Mouse (Mus musculus) lung, postnatal 14 days (tissue): ENCODE data around the gene Ocrl.

Source experiments
- DNase-seq: peaks from one replicate; pipeline ENCODE4 v3.0.0; 2021

Ocrl gene

DNA sequence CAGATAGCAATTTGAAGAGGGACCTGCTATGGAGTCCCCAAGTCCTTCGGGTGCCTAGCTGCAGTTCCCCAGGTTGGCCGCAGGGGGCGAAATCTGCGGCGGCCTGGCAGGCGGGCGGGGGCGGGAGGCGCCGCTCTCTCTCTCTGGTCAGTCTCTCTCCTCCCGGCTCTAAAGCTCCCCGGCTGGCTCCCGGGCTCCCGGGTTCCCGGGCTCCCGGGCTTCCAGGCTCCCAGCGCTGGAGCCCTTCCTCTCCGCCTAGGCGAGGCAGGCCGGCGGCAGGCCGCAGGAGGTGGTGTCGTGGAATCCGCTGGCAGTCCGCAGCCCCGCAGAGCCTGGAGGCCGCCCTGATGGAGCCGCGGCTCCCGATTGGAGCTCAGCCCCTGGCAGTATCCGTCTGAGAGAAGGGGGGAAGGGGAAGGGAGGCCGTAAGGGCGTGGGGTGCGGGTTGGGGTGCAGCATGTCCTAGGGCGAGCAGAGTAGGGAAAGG is at the start of gene Ocrl:
Ocrl (plus strand) TSS at position 82 of the 487 bp plus-strand sequence.
- peak; percentile 72 for DNase-seq

DNA sequence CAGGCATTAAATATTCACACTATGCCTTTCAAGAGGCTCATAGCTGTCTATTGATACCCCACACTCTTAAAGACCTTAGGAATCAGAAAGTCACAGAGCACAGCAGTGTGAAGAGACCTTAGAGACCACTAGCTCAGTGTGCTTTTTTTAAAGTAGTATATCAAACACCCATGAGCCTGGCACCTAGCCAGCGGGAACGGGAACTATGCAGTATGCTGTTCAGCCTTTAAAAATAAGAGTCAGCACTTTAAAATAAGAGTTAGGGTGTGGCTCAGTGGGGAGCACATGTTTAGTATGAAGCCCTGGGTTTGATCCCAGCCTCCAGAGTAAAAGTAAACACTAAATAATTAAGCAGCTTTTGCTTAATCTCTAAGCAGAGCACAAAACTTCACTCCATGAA is 32.1 kb upstream of the Ocrl start:
- DNase-seq = peak; percentile 40

DNA sequence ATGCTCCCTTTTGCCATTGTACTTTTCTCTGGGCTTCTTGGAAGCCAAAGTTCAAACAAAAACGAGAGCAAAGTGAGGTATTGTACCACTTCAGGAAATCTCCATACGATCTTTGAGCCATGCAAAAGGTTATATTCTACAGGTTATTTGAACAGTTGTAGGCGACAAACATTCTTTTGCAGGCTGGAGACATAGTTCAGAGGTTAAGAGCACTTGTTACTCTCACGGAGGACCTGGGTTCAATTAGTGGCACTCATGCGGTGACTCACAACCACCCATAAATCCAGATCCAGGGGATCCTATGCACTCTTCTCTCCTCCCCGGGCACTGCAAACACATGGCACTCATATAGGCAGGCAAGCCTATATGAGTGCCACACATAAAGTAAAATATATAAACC is 29.4 kb upstream of the Ocrl start:
- no peak for DNase-seq

DNA sequence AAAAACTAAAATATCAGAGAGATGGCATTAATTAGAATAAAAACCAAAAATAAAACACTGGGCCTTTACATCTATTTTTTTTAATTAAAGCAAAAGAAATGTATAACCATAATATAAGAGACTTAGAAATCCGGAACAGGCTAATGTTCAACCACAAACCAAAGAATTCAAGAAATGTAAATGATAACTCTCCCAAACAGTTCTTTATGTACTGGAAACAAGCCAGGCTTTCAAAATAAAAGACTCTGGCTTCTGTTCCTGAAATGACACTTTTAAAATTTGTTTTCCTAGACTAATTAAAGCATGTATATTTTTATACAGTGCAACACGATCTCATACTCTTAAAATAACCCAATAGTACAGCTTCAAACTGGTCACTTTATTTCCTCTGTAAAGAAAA is 24.8 kb upstream of the Ocrl start:
- no peak for DNase-seq

DNA sequence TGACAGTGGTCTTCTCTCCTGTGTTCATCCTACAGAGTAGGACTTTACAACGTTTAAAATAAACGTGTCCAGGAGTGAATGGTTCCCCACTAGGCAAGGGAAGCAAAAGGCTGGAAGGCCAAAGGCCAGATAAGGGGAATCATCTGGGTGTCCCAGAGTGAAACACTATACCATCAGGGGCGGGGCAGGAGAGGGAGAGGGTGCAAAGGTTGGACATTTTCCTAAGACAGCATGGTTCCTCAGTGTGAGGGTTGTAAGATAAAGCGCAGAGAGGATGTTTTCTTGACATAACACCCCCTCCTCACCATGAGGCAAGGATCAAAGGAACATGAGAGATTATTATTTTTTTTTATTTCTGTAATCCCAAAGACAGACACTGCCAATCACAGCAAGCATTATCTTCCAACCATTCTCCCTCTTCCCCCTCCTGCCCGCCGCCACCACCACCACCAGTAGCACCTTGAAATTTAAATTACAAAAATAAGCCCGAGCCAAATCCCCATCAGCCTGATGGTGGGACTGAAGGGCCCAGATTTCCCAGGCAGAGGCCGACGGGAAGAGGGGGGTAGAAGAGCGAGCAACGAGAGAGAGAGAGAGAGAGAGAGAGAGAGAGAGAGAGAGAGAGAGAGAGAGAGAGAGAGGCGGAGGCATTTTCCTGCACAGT is 20.8 kb upstream of the Ocrl start:
- no peak for DNase-seq

DNA sequence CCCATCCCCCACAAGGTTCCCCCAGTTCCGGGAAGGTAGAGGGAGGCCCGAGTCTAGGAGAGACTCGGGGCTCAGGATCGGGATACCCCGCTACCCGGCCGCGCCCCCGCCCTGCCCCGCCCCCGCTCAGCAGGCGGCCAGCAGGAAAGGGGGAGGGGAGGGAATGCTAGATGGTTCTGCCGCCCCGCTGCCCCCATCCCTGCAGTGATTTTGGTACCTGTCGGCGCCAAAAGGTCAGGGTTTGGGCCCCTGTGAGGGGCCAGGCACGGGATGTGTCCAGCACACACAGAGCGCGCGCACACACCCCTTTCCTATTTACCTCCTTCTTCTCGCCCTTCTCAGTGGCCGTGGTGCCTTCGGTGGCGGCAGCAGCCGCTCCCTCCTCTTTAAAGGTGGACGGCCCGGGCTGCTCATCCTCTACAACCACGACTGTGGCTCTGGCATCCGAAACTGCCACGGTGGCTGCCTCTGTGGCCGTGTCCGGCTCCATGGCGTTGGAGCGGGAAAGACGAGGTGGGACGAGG is 20.2 kb upstream of the Ocrl start:
- no peak for DNase-seq

DNA sequence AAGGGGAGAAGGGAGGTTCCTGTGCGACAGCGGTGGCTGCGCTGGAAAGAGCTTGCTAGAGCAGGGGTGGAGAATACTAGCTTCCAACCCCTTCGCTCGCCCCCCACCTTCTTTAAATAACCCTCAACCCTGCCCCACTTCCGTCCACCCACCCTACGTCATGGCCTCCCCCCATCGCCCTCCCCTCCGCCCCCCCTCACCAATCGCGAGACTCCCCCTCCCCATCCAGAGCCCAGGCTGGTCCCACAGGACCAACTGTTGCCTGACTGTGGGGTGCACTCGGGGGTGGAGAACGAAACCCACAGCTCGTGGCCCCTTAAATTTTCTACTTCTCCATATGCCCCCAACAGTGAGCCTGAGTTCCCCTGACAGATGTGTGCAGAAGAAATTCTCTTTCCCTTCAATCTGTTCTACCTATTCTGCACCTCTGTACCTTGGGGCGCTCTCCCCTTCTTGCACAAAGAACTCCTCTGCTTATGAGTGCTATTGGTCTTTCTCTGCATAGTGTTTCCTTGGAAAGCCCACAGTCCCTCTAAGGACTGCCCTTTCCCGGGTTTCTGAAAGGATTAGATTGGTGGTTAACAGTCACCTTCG is 19.7 kb upstream of the Ocrl start, which contains the start of gene Smarca1:
Smarca1 (minus strand) TSS at position 544 of the 594 bp plus-strand sequence.
- no peak for DNase-seq

DNA sequence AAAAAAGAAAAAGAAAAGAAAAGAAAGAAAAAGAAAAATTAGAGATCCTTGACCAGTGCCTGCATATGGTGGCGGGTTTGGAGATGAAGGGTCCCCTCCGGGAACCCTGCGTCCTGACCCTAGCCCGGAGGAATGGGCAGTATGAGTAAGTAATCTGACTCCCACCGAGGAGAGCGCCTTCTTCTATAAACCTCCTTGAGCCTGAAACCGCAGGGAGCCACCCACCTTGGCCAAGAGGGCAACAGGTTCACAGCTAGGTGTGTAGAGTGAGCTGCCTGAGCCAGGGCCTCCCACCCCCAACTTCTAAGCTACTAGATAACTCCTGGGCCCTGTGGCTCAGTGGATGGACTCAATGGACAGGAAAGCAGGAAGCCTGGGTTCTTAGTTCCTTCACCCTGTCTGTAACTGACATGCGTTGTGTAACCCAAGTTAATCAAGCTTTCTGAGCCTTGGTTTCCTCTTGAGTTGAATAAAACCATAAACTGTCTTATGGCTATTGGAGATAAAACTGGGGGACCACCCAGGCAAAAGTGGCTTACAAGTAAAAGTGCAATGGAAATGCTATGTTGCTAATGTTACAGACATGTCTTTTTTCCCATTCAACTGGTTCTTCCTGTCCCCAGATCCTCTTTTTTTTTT is 836 bp downstream of the Ocrl start:
- DNase-seq = peak; percentile 17

DNA sequence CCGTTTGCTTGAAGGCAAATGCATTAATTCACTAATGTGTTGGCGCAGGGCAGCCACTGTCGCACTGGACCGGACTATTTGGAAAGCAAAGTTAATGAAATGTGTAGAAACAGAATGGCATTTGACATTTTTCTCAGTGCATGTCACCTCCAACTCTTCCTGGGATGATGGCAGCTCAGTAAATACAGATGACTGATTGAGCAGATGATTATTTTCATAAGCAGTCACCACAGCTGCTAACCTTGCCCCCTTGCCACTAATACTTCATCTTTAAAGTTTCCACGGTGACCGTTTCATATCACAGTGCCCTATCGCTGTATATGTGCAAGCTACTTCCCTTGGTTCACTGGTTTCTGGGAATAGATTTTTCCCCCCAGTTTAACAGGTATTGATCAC is 1.4 kb downstream of the Ocrl start:
- DNase-seq = no peak

DNA sequence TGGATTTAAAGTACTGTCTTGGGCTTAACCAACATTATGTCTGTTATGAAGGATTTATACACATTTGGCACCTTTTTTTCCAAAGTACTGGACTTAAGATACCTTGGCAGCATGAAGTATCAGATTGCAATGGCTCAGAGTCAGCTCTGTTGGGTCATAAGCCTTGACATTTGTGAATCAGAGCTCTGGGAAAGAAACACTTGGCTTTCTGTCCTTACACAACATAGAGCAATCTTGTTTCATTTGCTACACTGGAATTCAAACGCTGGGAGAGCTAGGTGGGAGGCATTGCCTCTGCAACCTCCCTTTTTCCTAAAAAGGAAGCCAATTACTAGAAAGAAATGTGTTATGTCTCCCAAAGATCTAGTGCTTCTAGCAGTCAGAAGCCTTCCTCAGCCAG is 4.6 kb downstream of the Ocrl start:
- DNase-seq = no peak

DNA sequence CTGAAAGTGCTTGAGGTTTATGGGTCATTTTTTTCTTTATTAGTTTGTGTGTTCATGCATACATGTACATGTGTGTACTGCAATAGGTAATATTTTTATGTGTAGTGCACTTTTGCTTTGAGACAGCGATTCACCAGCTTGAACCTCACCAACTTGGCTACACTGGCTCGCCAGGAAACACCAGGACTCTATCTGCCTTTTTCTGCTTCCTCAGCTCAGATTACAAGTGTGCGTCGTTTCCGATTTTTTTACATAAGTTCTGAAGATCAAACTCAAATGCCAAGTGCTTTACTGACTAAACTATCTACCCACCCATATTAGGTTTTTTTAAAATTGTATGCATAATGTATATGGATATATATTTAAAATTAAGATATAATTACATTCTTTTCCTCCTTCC is 8.4 kb downstream of the Ocrl start:
- no peak for DNase-seq

DNA sequence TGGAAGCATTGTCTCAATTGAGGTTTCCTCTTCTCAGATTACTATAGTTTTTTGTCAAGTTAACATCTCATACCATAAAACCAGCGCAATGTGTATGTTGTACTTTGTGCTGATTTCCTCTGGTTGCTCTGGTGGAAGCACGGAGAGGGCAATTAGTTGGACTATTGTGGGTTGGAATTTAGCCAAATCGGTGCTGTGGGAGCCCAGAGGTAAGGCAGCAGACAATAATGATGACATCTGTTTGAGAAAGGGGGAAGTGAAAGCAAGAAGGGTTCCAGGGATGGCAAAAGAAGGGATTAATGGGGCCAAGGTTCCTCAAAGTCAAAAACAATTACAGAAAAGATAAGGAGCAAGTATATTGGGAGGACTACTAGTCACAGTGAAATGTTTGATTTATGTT is 15.8 kb downstream of the Ocrl start:
- DNase-seq = no peak

DNA sequence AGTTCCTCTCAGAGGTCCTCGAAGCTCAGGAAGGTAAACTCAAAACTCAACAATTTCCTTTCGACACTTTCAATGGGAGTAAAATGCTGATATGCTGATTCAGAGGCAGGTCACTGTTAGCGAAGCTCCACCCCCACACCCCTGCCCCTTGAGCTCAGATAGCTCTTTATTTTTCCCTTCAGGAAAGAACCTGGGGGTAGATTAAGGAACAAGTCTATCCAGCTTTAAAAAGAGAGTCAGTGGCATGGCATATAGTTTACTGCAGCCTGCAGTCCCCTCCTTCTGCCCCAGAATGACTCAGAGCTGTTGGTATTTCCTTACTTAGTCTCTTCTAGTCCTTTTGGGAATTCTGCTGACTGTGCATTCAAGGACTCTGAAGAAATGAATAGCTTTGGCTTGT is 18.3 kb downstream of the Ocrl start:
- peak; percentile 3 for DNase-seq

DNA sequence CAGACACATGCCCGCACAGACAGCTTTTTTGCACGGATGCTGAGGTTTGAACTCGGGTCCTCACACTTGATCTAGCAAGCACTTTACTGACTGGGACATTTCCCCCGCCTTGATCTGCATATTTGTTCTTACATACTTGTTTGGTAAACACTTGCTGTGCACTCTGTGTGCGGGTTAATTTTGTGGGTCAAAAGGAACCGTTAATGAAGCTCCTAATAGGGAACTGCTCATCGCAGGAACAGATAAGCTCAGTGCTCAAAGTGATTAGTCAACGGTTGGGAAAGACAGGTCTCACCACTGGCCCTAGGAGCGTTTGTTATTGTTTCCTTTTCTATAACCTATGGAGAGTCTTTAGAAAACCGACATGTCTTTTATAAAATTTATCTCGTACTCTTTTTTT is 22.2 kb downstream of the Ocrl start:
- no peak for DNase-seq

DNA sequence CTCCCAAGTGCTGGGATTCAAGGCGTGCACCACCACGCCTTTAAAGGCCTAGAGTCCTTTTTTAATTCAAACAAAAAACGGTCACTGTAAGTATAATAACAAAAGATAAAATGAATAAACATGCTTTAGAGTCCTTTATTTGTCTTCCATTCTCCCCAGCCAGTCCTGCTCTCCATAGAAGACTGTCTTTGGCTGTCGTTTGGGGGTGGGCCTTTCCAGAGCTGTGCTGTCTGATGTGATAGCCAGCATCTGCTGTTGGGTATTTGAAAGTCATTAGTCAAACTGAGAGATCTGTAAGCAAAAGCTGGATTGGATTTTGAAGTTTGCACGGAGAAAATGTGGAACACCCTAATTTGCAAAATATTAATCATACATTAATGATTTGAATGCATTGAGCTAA is 24.7 kb downstream of the Ocrl start:
- no peak for DNase-seq

DNA sequence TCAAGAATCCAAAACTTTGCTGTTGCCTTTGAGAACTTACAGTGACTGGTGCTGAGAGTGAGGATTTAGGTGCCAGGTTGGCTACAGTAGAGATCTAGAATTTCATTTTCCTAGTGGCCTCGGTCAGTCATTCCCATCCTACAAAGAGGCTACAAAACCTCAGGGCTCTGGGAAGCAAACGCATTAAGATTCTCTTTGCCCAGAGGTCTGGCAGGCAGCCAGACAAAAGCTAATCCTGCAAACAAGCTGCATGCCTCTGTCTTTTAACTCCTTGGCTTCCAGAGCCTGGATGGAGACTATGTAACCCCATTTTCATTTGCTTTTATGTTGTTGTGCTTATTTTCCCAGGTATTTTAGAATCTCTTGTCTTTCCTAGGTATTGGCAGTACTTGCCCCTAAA is 25.6 kb downstream of the Ocrl start:
- peak; percentile 13 for DNase-seq

DNA sequence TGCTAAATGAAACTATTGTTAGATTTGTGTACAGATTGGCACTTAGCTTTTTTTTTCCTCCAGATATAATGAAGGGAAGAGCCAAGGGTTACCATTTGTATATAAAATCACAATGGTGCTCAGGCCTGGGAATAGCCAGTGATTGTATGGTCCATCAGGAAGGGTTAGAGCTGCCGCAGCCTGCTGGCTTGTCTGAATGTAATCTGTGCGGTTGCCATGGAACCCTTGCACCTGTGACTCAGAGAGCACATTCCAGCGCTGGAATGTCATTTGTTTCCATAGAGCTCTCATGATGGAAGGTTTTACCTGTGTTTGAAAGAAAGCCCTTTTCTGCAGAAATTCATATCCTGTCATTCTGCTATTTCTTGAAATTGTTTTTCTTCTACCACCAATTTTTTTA is 37.5 kb downstream of the Ocrl start:
- no peak for DNase-seq

DNA sequence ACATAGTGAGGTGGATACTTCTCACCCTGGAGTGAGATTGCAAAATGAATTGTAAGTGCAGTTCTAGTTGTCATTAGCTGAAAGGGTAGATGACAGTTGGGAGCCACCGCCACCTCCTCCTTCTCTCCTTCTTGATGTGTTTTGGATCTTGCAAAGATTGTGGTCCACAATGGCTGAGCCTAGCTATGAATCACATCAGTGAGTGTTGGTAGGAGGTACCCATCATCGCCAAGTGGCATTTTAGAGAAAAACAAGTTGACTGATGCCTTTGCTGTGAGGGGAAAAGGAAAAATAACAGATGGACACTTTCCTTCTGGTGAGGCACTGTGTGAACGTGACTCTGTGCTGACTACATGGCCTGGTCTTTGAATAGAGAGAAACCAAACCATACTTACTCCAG is 50.4 kb downstream of the Ocrl start:
- DNase-seq = no peak

DNA sequence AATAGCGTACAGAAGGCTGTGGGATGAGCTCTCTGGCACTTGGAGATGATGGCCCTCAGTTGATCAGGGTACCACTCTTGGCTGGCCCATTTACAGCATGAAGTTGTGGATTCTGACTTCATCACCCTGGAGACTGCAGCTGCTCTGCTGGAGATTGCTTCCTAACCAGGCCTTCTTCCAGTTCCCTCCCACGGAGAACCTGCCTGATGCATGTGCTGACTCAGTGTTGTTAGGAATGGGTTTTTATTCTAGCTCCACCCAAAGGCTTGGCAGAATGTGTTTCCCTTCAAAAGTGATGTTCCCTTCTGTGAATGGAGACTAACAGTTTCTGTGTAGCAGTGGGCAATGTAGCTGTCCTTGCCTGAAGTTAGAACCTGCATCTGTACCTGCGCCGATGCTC is 58.2 kb downstream of the Ocrl start:
- no peak for DNase-seq

DNA sequence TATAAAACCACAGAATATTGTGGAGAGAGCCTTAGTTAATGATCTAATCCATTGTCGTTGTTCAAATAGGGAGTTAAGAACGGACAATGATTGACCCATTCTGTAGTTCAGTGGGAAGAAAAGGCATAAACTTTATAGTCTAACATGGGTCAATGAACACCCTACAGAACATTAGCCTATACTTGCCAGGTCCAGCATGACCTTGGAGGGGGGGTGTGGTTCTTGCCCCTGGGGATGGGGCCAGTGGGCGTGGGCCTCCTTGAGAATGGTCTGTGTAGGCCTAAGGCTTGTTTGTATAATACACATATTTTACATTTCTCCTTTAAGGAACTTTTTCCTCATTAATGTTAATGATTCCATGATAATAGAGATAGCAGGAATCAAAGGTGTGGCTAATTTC is 58.7 kb downstream of the Ocrl start:
- no peak for DNase-seq

DNA sequence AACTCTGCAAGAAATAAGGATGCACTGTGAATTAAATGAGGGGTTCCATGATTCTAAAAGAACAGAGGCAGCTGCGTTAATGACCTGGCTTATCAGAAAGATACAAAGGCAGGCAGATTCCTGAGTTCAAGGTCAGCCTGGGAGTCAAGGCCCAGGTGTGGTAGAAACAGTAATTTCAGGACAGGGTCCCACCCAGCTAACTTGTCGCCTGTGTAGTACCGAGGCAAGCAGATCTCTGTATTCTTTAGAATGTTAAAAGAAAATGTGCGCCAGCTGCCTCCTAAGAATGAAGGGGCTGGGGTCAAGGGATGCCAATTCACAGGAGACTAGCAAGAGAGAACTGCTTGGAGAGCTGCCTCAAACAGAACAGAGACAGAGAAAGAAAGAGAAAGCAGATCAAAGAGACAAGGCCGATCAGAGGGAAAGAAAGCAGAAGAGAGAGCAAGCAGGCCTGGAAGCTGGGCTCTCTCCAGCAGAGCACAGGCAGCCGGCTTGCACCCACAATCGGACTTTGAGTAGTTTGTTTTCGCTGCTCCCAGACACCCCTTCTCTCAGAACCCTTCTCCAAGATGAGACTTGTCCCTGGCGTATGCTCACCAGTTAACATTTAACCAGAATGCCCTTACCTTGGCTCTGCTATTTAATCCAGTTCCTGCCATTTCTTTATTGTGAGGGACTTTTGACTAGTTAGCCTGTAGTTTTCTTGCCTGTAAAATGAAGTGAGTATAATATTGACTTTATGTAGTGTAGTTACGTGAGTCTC is 59.4 kb downstream of the Ocrl start:
- no peak for DNase-seq

DNA sequence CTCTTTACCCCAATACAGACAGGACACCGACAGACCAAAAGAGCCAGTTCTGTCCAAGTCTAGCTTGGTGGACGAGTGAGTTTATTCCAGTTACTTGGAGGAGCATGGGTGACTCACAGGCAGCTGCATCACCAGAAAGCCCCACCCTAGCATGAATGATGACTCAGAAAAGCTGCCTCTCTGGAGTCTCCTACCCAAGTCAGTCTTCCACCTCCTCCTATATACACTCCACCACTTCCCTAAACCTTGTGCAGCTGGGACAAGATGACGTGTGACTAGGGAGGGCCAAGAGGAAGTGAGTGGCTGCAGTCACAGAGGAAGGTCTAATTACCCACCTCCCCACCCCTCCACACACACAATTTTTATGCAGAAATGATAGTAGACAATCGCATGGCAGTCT is 64.4 kb downstream of the Ocrl start:
- DNase-seq = no peak

DNA sequence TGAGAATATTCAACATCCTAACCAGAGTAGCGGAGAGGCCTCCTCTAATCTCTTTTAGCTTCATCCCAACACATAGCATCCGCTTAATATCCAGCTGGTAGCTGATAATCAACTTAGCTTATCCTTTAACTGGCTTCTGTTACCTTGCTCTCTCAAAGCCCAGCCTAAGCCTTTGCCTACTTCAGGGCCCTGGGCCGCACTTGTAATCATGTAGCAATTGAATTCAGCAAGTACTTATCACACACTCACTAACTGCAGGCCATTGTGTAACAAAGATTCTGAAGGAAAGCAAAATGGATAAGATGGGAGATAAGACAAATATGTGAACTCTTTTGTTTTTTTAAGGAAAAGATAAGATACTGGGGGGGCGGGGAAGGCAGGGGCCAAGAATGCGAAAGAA is 64.9 kb downstream of the Ocrl start:
- DNase-seq = no peak
